Mouse (Mus musculus) hindbrain, postnatal 0 days (tissue): ENCODE data around the gene Gm20388. TPM values are rescaled to one million over a fixed set of nuclear protein-coding genes. Genes with fewer than 3 reads are reported as not detected.
"Not testable (repeated sequence)": the region's sequence is repeated elsewhere in the genome, so short reads cannot be mapped to it uniquely, and the experiment has no call there.

Experiments
- ATAC-seq: fragments of 200-750 bp; cut with Nextera tagmentation; 2 replicates; pipeline ENCODE4 v1.8.0; 2017; ENCODE audit warnings: mild to moderate bottlenecking, moderate TSS enrichment, moderate library complexity
- DNase-seq: peaks from one replicate; pipeline ENCODE4 v3.0.0-alpha.2; 2015; ENCODE audit warnings: low spot score
- H3K27ac ChIP-seq: fragments of 300-500 bp; sonication (generic); 2 replicates; pipeline ENCODE4 v1.5.1; 2014; ENCODE audit warnings: mild to moderate bottlenecking
- H3K27me3 ChIP-seq: fragments of 300-500 bp; sonication (generic); 2 replicates; pipeline ENCODE4 v1.6.1; 2014; ENCODE audit warnings: low read length, mixed read lengths; ENCODE audit not compliant: insufficient read depth
- H3K36me3 ChIP-seq: fragments of 300-500 bp; sonication (generic); 2 replicates; pipeline ENCODE4 v1.6.1; 2014; ENCODE audit warnings: low read length, mixed read lengths; ENCODE audit not compliant: insufficient read depth
- H3K4me1 ChIP-seq: fragments of 300-500 bp; sonication (generic); 2 replicates; pipeline ENCODE4 v1.6.1; 2014; ENCODE audit warnings: antibody characterized with exemption, low read length, mixed read lengths; ENCODE audit not compliant: insufficient read depth
- H3K4me2 ChIP-seq: fragments of 300-500 bp; sonication (generic); 2 replicates; pipeline ENCODE4 v1.6.1; 2014; ENCODE audit warnings: low read depth, mild to moderate bottlenecking, low read length, moderate library complexity, mixed read lengths
- H3K4me3 ChIP-seq: fragments of 300-500 bp; sonication (generic); 2 replicates; pipeline ENCODE4 v1.5.1; 2014; ENCODE audit warnings: low read length
- H3K9ac ChIP-seq: fragments of 300-500 bp; sonication (generic); replicated peaks from 2 replicates; pipeline ENCODE4 v1.6.1; 2014; ENCODE audit warnings: mild to moderate bottlenecking, low read length, moderate library complexity, mixed read lengths
- H3K9me3 ChIP-seq: fragments of 300-500 bp; sonication (generic); 2 replicates; pipeline ENCODE4 v1.6.1; 2016; ENCODE audit warnings: low read length, mixed read lengths
- CTCF ChIP-seq: IDR thresholded peaks from 2 replicates; pipeline ENCODE4 v1.5.1; 2016; ENCODE audit warnings: antibody characterized with exemption, control low read depth, low read depth
- WGBS: fragments of 180-500 bp; shearing (Covaris S2); extraction: QIAGEN DNeasy Blood & Tissue Kit; methylation state at CpG from one replicate; pipeline ENCODE4 v1.1.7; 2014; 5-methylcytosine and 5-hydroxymethylcytosine counted together
- polyA plus RNA-seq: library from polyadenylated mRNA; unstranded; fragments of >200 nt; fragmentation: Nextera tagmentation; extraction: Ambion mirVana; gene quantifications from 2 replicates; pipeline ENCODE4 v1.2.1, GENCODE M21; 2015
- total RNA-seq: library from RNA; depleted of rRNA; stranded (reverse); fragments of >200 nt; gene quantifications from 2 replicates; pipeline ENCODE4 v1.2.3, GENCODE M21; 2014

Gene Gm20388
- total and polyA plus RNA-seq, 2 experiments from 2014 or later, result 71.3 TPM; not detected in 1

GRCm38 (mm10) chr8:124021237-124022227 is 4110.9 kb downstream of the Gm20388 start, which contains the start of the genes Taf5l and Urb2:
Taf5l (minus strand) TSS chr8:124021397.
Urb2 (plus strand) TSS chr8:124021508.
- Histone ChIP-seq H3K27ac (peak within 1 kb of the TSS; percentile 87), H3K4me2 (peak within 1 kb of the TSS; percentile 71), H3K4me1 (peaks cover 16% of the 10 kb centered on the region), H3K4me3 (peak within 1 kb of the TSS; percentile 71), H3K9ac (peak within 1 kb of the TSS; percentile 72), H3K27me3 (no peaks in the 10 kb centered on the region), H3K9me3 (no peaks in the 10 kb centered on the region), H3K36me3 (0 out of 2 replicates have a peak, but pooled peaks cover 5% of the 10 kb centered on the region)
- no peak for TF ChIP-seq CTCF
- peak; percentile 96 for DNase-seq
- WGBS, result 2% methylated on average over 66 of the region's 74 CpGs
- peak; percentile 96 for ATAC-seq

GRCm38 (mm10) chr8:124026265-124026664 is 4115.6 kb downstream of the Gm20388 start:
- not testable (repeated sequence) for H3K9ac ChIP-seq, DNase-seq, H3K27ac ChIP-seq, H3K4me3 ChIP-seq, H3K9me3 ChIP-seq, H3K27me3 ChIP-seq, H3K4me1 ChIP-seq, H3K4me2 ChIP-seq, ATAC-seq
- peaks cover 40% of the 10 kb centered on the region for H3K36me3 ChIP-seq
- WGBS, result 83% methylated on average over 2 of the region's 2 CpGs

- H3K9me3 ChIP-seq, result no peaks in the 10 kb centered on the region
- H3K4me1 ChIP-seq, result no peaks in the 10 kb centered on the region
- no peak overlapping the region for H3K27ac ChIP-seq
- H3K4me2 ChIP-seq, result no peak overlapping the region
- no peak for DNase-seq
- no peaks in the 10 kb centered on the region for H3K27me3 ChIP-seq
- no peak overlapping the region for H3K4me3 ChIP-seq
- H3K9ac ChIP-seq, result no peak overlapping the region
- 83% methylated on average over 6 of the region's 6 CpGs for WGBS
- H3K36me3 ChIP-seq, result peaks cover 45% of the 10 kb centered on the region
- TF ChIP-seq CTCF, result no peak
- no peak for ATAC-seq
These were observed 4117.2 kb downstream of the Gm20388 start for GRCm38 (mm10) chr8:124027831-124028230.

- 66% methylated on average over 5 of the region's 5 CpGs for WGBS
- TF ChIP-seq CTCF, result peak; percentile 25; the same call in 1 of the 2 replicates
- H3K4me3 ChIP-seq, result no peak overlapping the region
- H3K9ac ChIP-seq, result no peak overlapping the region
- peaks cover 66% of the 10 kb centered on the region for H3K36me3 ChIP-seq
- H3K9me3 ChIP-seq, result no peaks in the 10 kb centered on the region
- no peak for DNase-seq
- H3K4me1 ChIP-seq, result no peaks in the 10 kb centered on the region
- no peak overlapping the region for H3K4me2 ChIP-seq
- H3K27me3 ChIP-seq, result no peaks in the 10 kb centered on the region
- no peak for ATAC-seq
- no peak overlapping the region for H3K27ac ChIP-seq
These were observed 4122.8 kb downstream of the Gm20388 start for GRCm38 (mm10) chr8:124033400-124033799.

DNA sequence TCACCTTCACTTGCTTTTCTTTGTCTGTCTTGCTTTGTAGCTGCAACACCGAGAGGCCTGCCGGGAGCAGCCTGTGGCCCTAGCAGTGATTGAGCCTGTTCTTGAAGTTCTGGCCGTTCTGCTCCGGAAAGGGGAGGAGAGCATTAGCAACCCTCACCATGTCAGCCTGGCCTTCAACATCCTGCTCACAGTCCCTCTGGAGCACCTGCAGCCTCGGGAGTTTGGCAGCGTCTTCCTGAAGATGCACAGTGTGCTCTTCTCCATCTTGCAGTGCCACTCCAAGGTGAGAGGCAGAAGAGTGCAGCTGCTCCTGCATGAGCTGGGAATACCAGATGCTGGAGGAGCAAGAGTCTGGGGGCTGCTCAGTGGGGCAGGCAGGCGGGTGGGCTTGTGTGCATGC is 4127.5 kb downstream of the Gm20388 start:
- DNase-seq, result no peak
- H3K36me3 ChIP-seq, result peaks cover 65% of the 10 kb centered on the region

GRCm38 (mm10) chr8:124039351-124039750 is 4128.7 kb downstream of the Gm20388 start:
- Histone ChIP-seq H3K27me3 (no peaks in the 10 kb centered on the region), H3K9ac (no peak overlapping the region), H3K27ac (no peak overlapping the region), H3K4me1 (no peaks in the 10 kb centered on the region), H3K36me3 (peaks cover 66% of the 10 kb centered on the region), H3K4me3 (no peak overlapping the region), H3K9me3 (no peaks in the 10 kb centered on the region), H3K4me2 (no peak overlapping the region)
- no peak for ATAC-seq
- no peak for DNase-seq
- 82% methylated on average over 4 of the region's 4 CpGs for whole genome bisulfite sequencing
- TF ChIP-seq CTCF, result no peak

More for the DNA sequence above, 4127.5 kb downstream of the Gm20388 start:
- H3K4me2 ChIP-seq, result no peak overlapping the region
- H3K9ac ChIP-seq, result no peak overlapping the region
- no peaks in the 10 kb centered on the region for H3K9me3 ChIP-seq
- no peaks in the 10 kb centered on the region for H3K4me1 ChIP-seq
- no peak for TF ChIP-seq CTCF
- no peak for ATAC-seq
- no peaks in the 10 kb centered on the region for H3K27me3 ChIP-seq
- 93% methylated on average over 7 of the region's 7 CpGs for WGBS
- no peak overlapping the region for H3K27ac ChIP-seq
- H3K4me3 ChIP-seq, result no peak overlapping the region

DNA sequence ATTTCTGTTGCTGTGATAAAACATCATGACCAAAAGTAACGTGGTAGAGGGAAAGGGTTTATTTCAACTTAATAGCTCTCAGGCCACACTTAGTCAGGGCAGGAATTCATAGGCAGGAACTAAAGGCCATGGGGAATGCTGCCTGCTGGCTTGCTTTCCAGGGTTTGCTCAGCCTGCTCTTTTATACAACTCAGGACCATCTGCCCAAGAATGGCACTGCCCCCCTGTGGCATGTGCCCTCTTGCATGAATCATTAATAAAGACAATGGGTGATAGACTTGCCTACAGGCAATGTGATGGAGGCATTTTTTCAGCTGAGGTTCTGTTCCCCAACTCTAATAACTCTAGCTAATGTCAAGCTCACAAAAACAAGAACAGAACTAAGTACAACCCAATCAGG is 4131.6 kb downstream of the Gm20388 start:
- H3K27ac ChIP-seq, result no peak overlapping the region
- H3K36me3 ChIP-seq, result peaks cover 52% of the 10 kb centered on the region
- no peak overlapping the region for H3K4me2 ChIP-seq
- no peaks in the 10 kb centered on the region for H3K4me1 ChIP-seq
- no peaks in the 10 kb centered on the region for H3K9me3 ChIP-seq
- no peak for DNase-seq
- ATAC-seq, result no peak
- no peak overlapping the region for H3K4me3 ChIP-seq
- H3K27me3 ChIP-seq, result no peaks in the 10 kb centered on the region
- WGBS, result 69% methylated on average over 1 of the region's 1 CpGs
- TF ChIP-seq CTCF, result no peak
- H3K9ac ChIP-seq, result no peak overlapping the region
